Mouse (Mus musculus): Measurements from ENCODE around the gene Rsad2.

GRCm38 (mm10) chr12:26478196-26479004 lies 22.1 kb upstream of the Rsad2 start:
- TF ChIP-seq CTCF (IDR thresholded peaks at IDR 0.05; ENCODE audit: extremely low read depth, insufficient read depth, low read length) (no peak), POLR2A (IDR thresholded peaks at IDR 0.05; ENCODE audit: extremely low read depth, insufficient read depth, low read length) (no peak)
